Mouse (Mus musculus): ENCODE results near the gene Ggt6.

Gene Ggt6

GRCm38 (mm10) chr11:72434963-72435693 lies at the start of gene Ggt6:
Ggt6 (plus strand) TSS chr11:72435526.
- 76% methylated on average over 11 of the region's 11 CpGs for WGBS

GRCm38 (mm10) chr11:72388113-72388529 lies 47.2 kb upstream of the Ggt6 start:
- WGBS = 95% methylated on average over 6 of the region's 6 CpGs

GRCm38 (mm10) chr11:72389407-72390142 lies 45.8 kb upstream of the Ggt6 start:
- 85% methylated on average over 7 of the region's 7 CpGs for WGBS

GRCm38 (mm10) chr11:72391181-72391580 lies 44.1 kb upstream of the Ggt6 start:
- 95% methylated on average over 13 of the region's 13 CpGs for WGBS

GRCm38 (mm10) chr11:72393243-72393642 lies 42.1 kb upstream of the Ggt6 start:
- 81% methylated on average over 3 of the region's 3 CpGs for WGBS

- 51% methylated on average over 5 of the region's 5 CpGs for WGBS
Measured at GRCm38 (mm10) chr11:72393669-72394068, 41.7 kb upstream of the Ggt6 start.

- WGBS = 91% methylated on average over 2 of the region's 2 CpGs
Measured at GRCm38 (mm10) chr11:72394694-72395093, 40.6 kb upstream of the Ggt6 start.

- WGBS = 96% methylated on average over 6 of the region's 6 CpGs
Measured at GRCm38 (mm10) chr11:72395652-72396051, 39.7 kb upstream of the Ggt6 start.

GRCm38 (mm10) chr11:72396621-72397020 lies 38.7 kb upstream of the Ggt6 start:
- 81% methylated on average over 7 of the region's 7 CpGs for WGBS

GRCm38 (mm10) chr11:72397072-72397471 lies 38.3 kb upstream of the Ggt6 start:
- 74% methylated on average over 10 of the region's 10 CpGs for WGBS

- 92% methylated on average over 8 of the region's 8 CpGs for WGBS
Measured at GRCm38 (mm10) chr11:72397811-72398525, 37.4 kb upstream of the Ggt6 start.

- 98% methylated on average over 12 of the region's 12 CpGs for WGBS
Measured at GRCm38 (mm10) chr11:72401068-72401467, 34.3 kb upstream of the Ggt6 start.

- WGBS = 90% methylated on average over 5 of the region's 5 CpGs
Measured at GRCm38 (mm10) chr11:72402017-72402416, 33.3 kb upstream of the Ggt6 start.

GRCm38 (mm10) chr11:72402969-72403368 lies 32.4 kb upstream of the Ggt6 start:
- WGBS = 91% methylated on average over 12 of the region's 12 CpGs

- WGBS = 69% methylated on average over 4 of the region's 4 CpGs
Measured at GRCm38 (mm10) chr11:72405532-72405931, 29.8 kb upstream of the Ggt6 start.

- WGBS = 83% methylated on average over 8 of the region's 8 CpGs
Measured at GRCm38 (mm10) chr11:72406079-72406675, 29.1 kb upstream of the Ggt6 start.

GRCm38 (mm10) chr11:72407081-72407480 lies 28.2 kb upstream of the Ggt6 start:
- WGBS = 71% methylated on average over 3 of the region's 3 CpGs

GRCm38 (mm10) chr11:72407574-72407973 lies 27.8 kb upstream of the Ggt6 start:
- 71% methylated on average over 7 of the region's 7 CpGs for WGBS

- 88% methylated on average over 9 of the region's 9 CpGs for WGBS
Measured at GRCm38 (mm10) chr11:72408451-72409170, 26.7 kb upstream of the Ggt6 start.

- WGBS = 81% methylated on average over 12 of the region's 12 CpGs
Measured at GRCm38 (mm10) chr11:72409649-72410385, 25.5 kb upstream of the Ggt6 start.
